Mouse (Mus musculus) myocyte (in vitro differentiated cells): ENCODE results near the gene Usp31.

Experiments
- E2F4 ChIP-seq: IDR thresholded peaks from one replicate; pipeline ENCODE4 v1.6.1; 2011; ENCODE audit warnings: mild to moderate bottlenecking, control low read depth, moderate library complexity; ENCODE audit not compliant: insufficient read depth
- POLR2A ChIP-seq: IDR thresholded peaks from one replicate; pipeline ENCODE4 v1.6.1; 2011; ENCODE audit warnings: low read depth, mild to moderate bottlenecking, control low read depth, moderate library complexity; ENCODE audit not compliant: insufficient read length

GRCm38 (mm10) chr7:121706411-121707072 is 511 bp downstream of the Usp31 start:
- TF ChIP-seq POLR2A: no peak
- TF ChIP-seq E2F4: no peak
